Mouse (Mus musculus) midbrain, embryonic 16.5 days (tissue): ENCODE measurements at regions not wholly inside any gene's neighbourhood (a gene's known extent, or its start where the extent isn't known, plus 50 kb on each side); places are given as distances from the start of the nearest gene placed in this dataset.
A peak's percentile ranks its signal among the peaks of the same experiment; 100 is the strongest.

Source experiments
- ATAC-seq: fragments of 200-750 bp; cut with Nextera tagmentation; 2 replicates; pipeline ENCODE4 v1.8.0; 2017; ENCODE audit warnings: moderate TSS enrichment
- H3K27ac ChIP-seq: fragments of 300-500 bp; sonication (generic); 2 replicates; pipeline ENCODE4 v1.5.1; 2014; ENCODE audit warnings: mild to moderate bottlenecking, low read length, mixed read lengths
- H3K27me3 ChIP-seq: fragments of 300-500 bp; sonication (generic); 2 replicates; pipeline ENCODE4 v1.6.1; 2014; ENCODE audit warnings: low read depth, low read length, mixed read lengths; ENCODE audit not compliant: control insufficient read depth, insufficient read depth
- H3K36me3 ChIP-seq: fragments of 300-500 bp; sonication (generic); 2 replicates; pipeline ENCODE4 v1.6.1; 2014; ENCODE audit warnings: mild to moderate bottlenecking, low read length, moderate library complexity, mixed read lengths; ENCODE audit not compliant: control insufficient read depth, insufficient read depth
- H3K4me1 ChIP-seq: fragments of 300-500 bp; sonication (generic); 2 replicates; pipeline ENCODE4 v1.6.1; 2014; ENCODE audit warnings: mild to moderate bottlenecking, low read length, mixed read lengths; ENCODE audit not compliant: control insufficient read depth, insufficient read depth
- H3K4me2 ChIP-seq: fragments of 300-500 bp; sonication (generic); 2 replicates; pipeline ENCODE4 v1.6.1; 2014; ENCODE audit warnings: mild to moderate bottlenecking, low read length, mixed read lengths
- H3K4me3 ChIP-seq: fragments of 300-500 bp; sonication (generic); 2 replicates; pipeline ENCODE4 v1.5.1; 2014; ENCODE audit warnings: low read depth, mild to moderate bottlenecking, low read length, moderate library complexity, mixed read lengths
- H3K9ac ChIP-seq: fragments of 300-500 bp; sonication (generic); 2 replicates; pipeline ENCODE4 v1.6.1; 2014; ENCODE audit warnings: low read depth, low read length, mixed read lengths
- H3K9me3 ChIP-seq: fragments of 300-500 bp; sonication (generic); replicated peaks from 2 replicates; pipeline ENCODE4 v1.6.1; 2014; ENCODE audit warnings: mild to moderate bottlenecking, low read length, mixed read lengths; ENCODE audit not compliant: control insufficient read depth, poor library complexity, severe bottlenecking
- WGBS: fragments of 180-500 bp; shearing (Covaris S2); extraction: QIAGEN DNeasy Blood & Tissue Kit; methylation state at CpG from one replicate; pipeline ENCODE4 v1.1.7; 2014; 5-methylcytosine and 5-hydroxymethylcytosine counted together

DNA sequence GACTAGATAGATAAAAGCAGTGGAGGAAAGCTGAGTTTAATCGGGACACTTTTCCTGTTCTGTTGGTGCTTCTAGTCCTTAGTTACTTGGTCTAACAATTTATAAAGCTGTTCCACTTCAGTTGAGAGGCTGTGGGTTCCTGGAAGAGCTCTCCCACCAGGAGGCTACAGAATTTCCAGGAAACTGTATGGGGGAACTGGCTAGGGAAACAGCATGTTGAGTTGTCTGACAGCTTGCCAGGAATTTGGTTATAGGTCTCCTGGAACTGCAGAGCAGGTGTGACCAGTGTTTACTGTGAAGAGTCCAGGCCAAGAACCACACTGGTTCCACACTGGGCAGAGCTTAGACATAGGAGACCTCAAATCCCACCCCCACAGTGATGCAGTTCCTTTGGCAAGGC, 65.0 kb upstream of the Pik3cg start:
- H3K27me3 ChIP-seq: no peaks in the 10 kb centered on the region
- no peak for ATAC-seq
- 97% methylated on average over 1 of the region's 1 CpGs for WGBS

GRCm38 (mm10) chr12:32279861-32280260, 71.4 kb upstream of the Pik3cg start:
- WGBS: 86% methylated on average over 4 of the region's 4 CpGs
- no peak for ATAC-seq
- no peaks in the 10 kb centered on the region for H3K27me3 ChIP-seq
- H3K4me1 ChIP-seq: no peaks in the 10 kb centered on the region
- H3K9ac ChIP-seq: no peak overlapping the region
- H3K4me2 ChIP-seq: no peak overlapping the region
- no peaks in the 10 kb centered on the region for H3K9me3 ChIP-seq
- no peaks in the 10 kb centered on the region for H3K36me3 ChIP-seq
- no peak overlapping the region for H3K4me3 ChIP-seq
- no peak overlapping the region for H3K27ac ChIP-seq

More for the DNA sequence above, 65.0 kb upstream of the Pik3cg start:
- Histone ChIP-seq H3K4me1 (no peaks in the 10 kb centered on the region), H3K27ac (no peak overlapping the region), H3K9ac (no peak overlapping the region), H3K4me2 (no peak overlapping the region), H3K4me3 (no peak overlapping the region), H3K36me3 (no peaks in the 10 kb centered on the region), H3K9me3 (no peaks in the 10 kb centered on the region)

DNA sequence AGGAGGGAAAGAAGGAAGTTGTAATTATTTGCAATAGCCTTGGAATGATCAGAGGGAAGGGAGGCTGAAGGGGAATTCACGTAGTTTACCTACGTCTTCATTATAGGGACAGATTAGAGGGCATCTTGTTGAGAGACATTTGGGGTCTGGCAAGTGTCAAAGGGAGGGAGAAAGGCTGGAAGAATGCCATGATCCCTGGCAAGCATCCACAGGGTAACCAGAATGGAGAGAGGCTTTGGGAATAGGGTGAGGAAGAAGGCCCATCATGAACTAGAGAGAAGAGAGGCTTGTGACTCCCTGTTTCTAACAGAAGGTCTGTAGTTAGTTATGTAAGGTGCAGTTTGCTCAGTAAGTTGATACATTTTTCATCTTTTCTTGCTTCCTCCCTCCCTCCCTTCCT, 71.8 kb upstream of the Pik3cg start:
- no peak for ATAC-seq
- Histone ChIP-seq H3K4me1 (no peaks in the 10 kb centered on the region), H3K4me2 (no peak overlapping the region), H3K4me3 (no peak overlapping the region), H3K9ac (no peak overlapping the region), H3K36me3 (no peaks in the 10 kb centered on the region), H3K9me3 (no peaks in the 10 kb centered on the region), H3K27me3 (no peaks in the 10 kb centered on the region), H3K27ac (no peak overlapping the region)
- WGBS: 89% methylated on average over 2 of the region's 2 CpGs

DNA sequence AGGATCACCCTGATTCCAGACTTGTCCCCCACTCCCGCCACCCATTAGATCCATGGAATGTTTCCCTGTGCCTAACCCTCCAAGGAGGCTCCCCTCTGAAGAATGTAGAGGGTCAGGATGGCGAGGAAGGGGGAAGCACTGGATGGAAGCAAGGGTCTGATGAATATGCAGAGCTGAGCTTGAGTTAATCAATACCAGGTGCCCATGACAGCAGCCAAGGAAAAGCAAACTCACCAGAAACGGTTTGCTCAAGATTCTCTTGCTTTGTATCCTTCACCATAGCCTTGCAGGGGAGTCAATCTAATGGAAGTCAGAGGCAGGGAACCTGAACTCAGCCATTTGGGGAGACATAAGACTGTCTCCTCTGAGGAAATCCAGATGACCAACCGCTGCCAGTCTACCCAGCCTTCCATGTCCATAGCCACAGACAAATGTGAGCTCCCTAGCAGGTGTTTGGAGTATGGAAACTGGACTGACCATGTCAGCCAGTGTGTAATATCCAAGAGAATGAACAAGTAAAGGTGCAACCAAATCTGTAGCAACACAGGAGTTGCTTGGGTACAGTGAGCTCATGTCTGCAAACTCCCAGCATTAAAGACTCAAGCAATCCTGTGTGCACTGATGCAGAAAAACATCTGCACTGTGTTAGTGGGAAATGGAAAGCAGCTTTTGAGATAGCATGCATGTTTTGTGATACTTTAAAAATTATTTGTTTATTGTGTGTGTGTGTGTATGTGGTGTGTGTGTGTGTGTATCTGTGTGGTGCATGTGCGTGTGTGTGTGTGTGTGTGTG, 74.1 kb upstream of the Pik3cg start:
- no peak for ATAC-seq
- no peaks in the 10 kb centered on the region for H3K4me1 ChIP-seq
- H3K4me3 ChIP-seq: no peak overlapping the region
- H3K27ac ChIP-seq: no peak overlapping the region
- no peak overlapping the region for H3K9ac ChIP-seq
- H3K4me2 ChIP-seq: no peak overlapping the region
- no peaks in the 10 kb centered on the region for H3K9me3 ChIP-seq
- no peaks in the 10 kb centered on the region for H3K27me3 ChIP-seq
- H3K36me3 ChIP-seq: no peaks in the 10 kb centered on the region
- WGBS: 79% methylated on average over 5 of the region's 5 CpGs

- no peaks in the 10 kb centered on the region for H3K27me3 ChIP-seq
- ATAC-seq: no peak
- H3K9me3 ChIP-seq: no peaks in the 10 kb centered on the region
- H3K27ac ChIP-seq: no peak overlapping the region
- H3K4me1 ChIP-seq: no peaks in the 10 kb centered on the region
- WGBS: 78% methylated on average over 2 of the region's 2 CpGs
- H3K4me2 ChIP-seq: no peak overlapping the region
- no peak overlapping the region for H3K9ac ChIP-seq
- H3K36me3 ChIP-seq: no peaks in the 10 kb centered on the region
- no peak overlapping the region for H3K4me3 ChIP-seq
Observed at GRCm38 (mm10) chr12:32285039-32285438, 76.6 kb upstream of the Pik3cg start.

DNA sequence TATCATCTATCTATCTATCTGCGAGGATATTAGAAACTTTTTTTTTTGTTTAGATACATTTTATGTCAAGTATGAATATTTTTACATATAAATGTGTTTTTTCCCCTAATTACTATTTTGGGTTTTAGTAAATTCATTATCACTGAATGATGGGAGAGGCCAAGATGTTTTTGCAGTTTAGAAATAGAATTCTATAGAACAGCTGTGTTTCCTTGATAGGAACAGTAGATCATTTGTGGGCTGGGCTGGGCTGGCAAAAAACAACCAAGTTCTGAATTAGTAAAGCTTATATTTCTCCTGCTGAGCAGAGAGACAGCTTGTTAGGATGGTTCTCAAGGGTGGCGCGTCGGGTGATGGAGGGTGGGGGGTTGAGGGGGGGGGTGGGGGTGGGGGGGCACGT, 78.2 kb upstream of the Pik3cg start:
- WGBS: 28% methylated on average over 5 of the region's 5 CpGs
- no peak overlapping the region for H3K4me2 ChIP-seq
- no peaks in the 10 kb centered on the region for H3K36me3 ChIP-seq

DNA sequence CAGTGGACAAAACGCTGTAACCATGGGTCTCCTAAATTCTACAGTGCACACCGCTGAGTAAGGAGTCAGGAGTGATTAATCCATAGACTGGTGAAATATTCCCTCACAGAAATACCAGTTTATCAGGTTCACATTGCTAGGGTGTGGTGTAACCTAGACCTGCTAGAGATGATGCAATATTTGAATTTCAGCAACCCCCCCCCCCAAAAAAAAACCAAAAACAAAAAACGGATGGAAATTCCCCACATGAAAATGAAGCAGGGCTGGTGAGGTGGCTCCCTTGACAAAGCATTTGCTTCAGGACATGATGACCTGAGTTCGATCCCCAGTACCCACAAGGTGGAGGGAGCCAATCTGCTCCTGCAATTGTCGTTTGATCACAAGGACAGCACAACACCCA, 82.7 kb upstream of the Pik3cg start:
- Histone ChIP-seq H3K4me2 (no peak overlapping the region), H3K4me1 (0 out of 2 replicates have a peak, but pooled peaks cover 2% of the 10 kb centered on the region), H3K9ac (no peak overlapping the region), H3K9me3 (no peaks in the 10 kb centered on the region), H3K4me3 (no peak overlapping the region), H3K36me3 (no peaks in the 10 kb centered on the region), H3K27ac (no peak overlapping the region), H3K27me3 (no peaks in the 10 kb centered on the region)
- 86% methylated on average over 5 of the region's 5 CpGs for WGBS
- no peak for ATAC-seq

More for the DNA sequence above, 78.2 kb upstream of the Pik3cg start:
- ATAC-seq: no peak
- Histone ChIP-seq H3K9ac (no peak overlapping the region), H3K27me3 (no peaks in the 10 kb centered on the region), H3K9me3 (no peaks in the 10 kb centered on the region), H3K4me1 (0 out of 2 replicates have a peak, but pooled peaks cover under 1% of the 10 kb centered on the region), H3K27ac (no peak overlapping the region), H3K4me3 (no peak overlapping the region)

DNA sequence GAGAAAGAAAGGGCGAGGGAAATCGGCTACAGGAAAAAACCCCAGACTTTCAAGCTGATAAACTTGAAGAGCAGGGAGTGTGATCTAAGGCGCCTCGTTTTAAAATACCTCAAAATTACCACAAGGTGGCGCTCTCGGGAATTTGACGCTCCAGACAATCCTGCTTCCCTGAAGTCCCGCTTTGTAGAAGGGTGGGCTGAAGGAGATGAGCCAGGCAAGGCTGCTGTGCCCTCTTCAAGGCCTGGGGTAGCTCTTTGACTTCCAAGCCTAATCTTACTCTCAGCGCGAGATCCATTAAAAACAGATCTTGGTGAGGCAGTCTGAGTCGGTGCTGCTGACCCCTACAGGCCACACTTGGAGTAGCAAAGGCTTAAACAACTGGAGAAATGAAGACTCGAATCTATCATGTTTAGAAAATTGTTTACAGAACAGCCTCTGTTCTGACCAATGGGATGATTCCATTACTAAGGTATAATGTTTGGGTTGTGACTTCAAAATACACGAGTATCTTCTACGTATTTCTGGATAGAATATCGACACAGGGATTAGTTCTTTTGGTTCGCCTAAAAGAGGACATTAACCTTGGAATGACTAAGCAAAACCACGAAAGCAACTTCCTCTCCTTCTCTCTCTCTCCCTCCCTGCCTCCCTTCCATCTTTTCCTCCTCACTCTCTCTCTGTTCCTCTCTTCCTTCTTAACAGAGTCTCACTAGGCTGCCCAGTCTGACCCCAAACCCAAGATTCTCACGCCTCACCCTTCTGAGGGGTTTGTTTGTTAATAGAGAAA, 83.7 kb upstream of the Pik3cg start:
- 26% methylated on average over 18 of the region's 18 CpGs for WGBS
- no peaks in the 10 kb centered on the region for H3K27me3 ChIP-seq
- H3K36me3 ChIP-seq: no peaks in the 10 kb centered on the region
- no peak overlapping the region for H3K9ac ChIP-seq
- H3K4me3 ChIP-seq: peak overlapping the region; percentile 40
- H3K9me3 ChIP-seq: no peaks in the 10 kb centered on the region
- 0 out of 2 replicates have a peak, but pooled peaks cover 2% of the 10 kb centered on the region for H3K4me1 ChIP-seq
- H3K27ac ChIP-seq: 0 out of 2 replicates have a peak overlapping the region, but pooled peaks have one; percentile 52
- peak; percentile 92 for ATAC-seq
- H3K4me2 ChIP-seq: peak overlapping the region; percentile 57

GRCm38 (mm10) chr12:32292749-32293128, 84.3 kb upstream of the Pik3cg start:
- no peaks in the 10 kb centered on the region for H3K36me3 ChIP-seq
- no peaks in the 10 kb centered on the region for H3K27me3 ChIP-seq
- H3K9ac ChIP-seq: no peak overlapping the region
- H3K27ac ChIP-seq: no peak overlapping the region
- 83% methylated on average over 5 of the region's 5 CpGs for WGBS
- no peak overlapping the region for H3K4me2 ChIP-seq
- no peak for ATAC-seq
- H3K4me1 ChIP-seq: 0 out of 2 replicates have a peak, but pooled peaks cover 2% of the 10 kb centered on the region
- H3K4me3 ChIP-seq: no peak overlapping the region
- no peaks in the 10 kb centered on the region for H3K9me3 ChIP-seq
